Mouse (Mus musculus) stomach, embryonic 14.5 days (tissue): ENCODE data around the gene Higd1a. TPM values are rescaled to one million over a fixed set of nuclear protein-coding genes. Genes with fewer than 3 reads are reported as not detected.
A peak's percentile ranks its signal among the peaks of the same experiment; 100 is the strongest.

Experiments
- ATAC-seq: fragments of 200-750 bp; cut with Nextera tagmentation; 2 replicates; pipeline ENCODE4 v1.8.0; 2017; ENCODE audit warnings: low read depth, moderate TSS enrichment; ENCODE audit not compliant: insufficient number of reproducible peaks, insufficient read depth, low FRiP score
- H3K27ac ChIP-seq: fragments of 300-500 bp; sonication (generic); 2 replicates; pipeline ENCODE4 v1.5.1; 2014; ENCODE audit warnings: mild to moderate bottlenecking, low read length, moderate library complexity, mixed read lengths
- H3K27me3 ChIP-seq: fragments of 300-500 bp; sonication (generic); 2 replicates; pipeline ENCODE4 v1.6.1; 2014; ENCODE audit warnings: low read length, control low read depth, mixed read lengths; ENCODE audit not compliant: control insufficient read depth, insufficient read depth
- H3K36me3 ChIP-seq: fragments of 300-500 bp; sonication (generic); 2 replicates; pipeline ENCODE4 v1.6.1; 2014; ENCODE audit warnings: mild to moderate bottlenecking, control low read depth, low read length, moderate library complexity, mixed read lengths; ENCODE audit not compliant: control insufficient read depth, insufficient read depth
- H3K4me1 ChIP-seq: fragments of 300-500 bp; sonication (generic); 2 replicates; pipeline ENCODE4 v1.6.1; 2014; ENCODE audit warnings: low read length, control low read depth, mixed read lengths; ENCODE audit not compliant: control insufficient read depth, insufficient read depth
- H3K4me2 ChIP-seq: fragments of 300-500 bp; sonication (generic); replicated peaks from 2 replicates; pipeline ENCODE4 v1.6.1; 2014; ENCODE audit warnings: low read depth, low read length, control low read depth
- H3K4me3 ChIP-seq: fragments of 300-500 bp; sonication (generic); 2 replicates; pipeline ENCODE4 v1.5.1; 2014; ENCODE audit warnings: low read depth, low read length, control low read depth
- H3K9ac ChIP-seq: fragments of 300-500 bp; sonication (generic); replicated peaks from 2 replicates; pipeline ENCODE4 v1.6.1; 2014; ENCODE audit warnings: low read depth, mild to moderate bottlenecking, control low read depth, low read length, moderate library complexity, mixed read lengths
- H3K9me3 ChIP-seq: fragments of 300-500 bp; sonication (generic); 2 replicates; pipeline ENCODE4 v1.6.1; 2016; ENCODE audit warnings: low read depth, low read length, control low read depth; ENCODE audit not compliant: control insufficient read depth
- WGBS: fragments of 180-500 bp; shearing (Covaris S2); extraction: QIAGEN DNeasy Blood & Tissue Kit; methylation state at CpG from one replicate; pipeline ENCODE4 v1.1.7; 2014; 5-methylcytosine and 5-hydroxymethylcytosine counted together
- polyA plus RNA-seq: library from polyadenylated mRNA; unstranded; fragments of >200 nt; fragmentation: Nextera tagmentation; extraction: Ambion mirVana; gene quantifications from 2 replicates; pipeline ENCODE4 v1.2.1, GENCODE M21; 2014

Higd1a gene
- polyA plus RNA-seq, 1 experiment from 2014 or later = 289 TPM

DNA sequence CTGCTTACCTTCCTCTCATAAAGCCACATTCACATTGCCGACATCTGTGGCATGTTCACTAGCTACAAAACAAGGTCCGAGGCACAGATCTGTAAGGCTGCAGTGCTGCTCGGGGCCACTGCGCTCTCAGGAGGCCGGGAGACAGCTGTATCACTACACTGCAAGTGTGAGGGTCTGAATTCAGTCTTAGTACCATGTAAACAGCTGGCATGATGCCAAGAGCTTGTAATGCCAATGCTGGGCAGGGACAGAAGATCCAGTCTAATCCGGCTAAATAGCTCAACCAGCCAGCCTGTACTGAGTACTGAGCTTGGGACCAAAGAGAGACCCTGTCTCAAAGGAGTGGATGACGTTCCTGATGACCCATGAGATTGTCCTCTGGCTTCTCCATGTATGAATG lies 34.2 kb downstream of the Higd1a start:
- WGBS = 86% methylated on average over 7 of the region's 7 CpGs
- H3K27me3 ChIP-seq = no peaks in the 10 kb centered on the region
- H3K27ac ChIP-seq = no peak overlapping the region
- no peak overlapping the region for H3K9ac ChIP-seq
- H3K36me3 ChIP-seq = no peaks in the 10 kb centered on the region
- no peak overlapping the region for H3K4me3 ChIP-seq
- no peak for ATAC-seq
- H3K9me3 ChIP-seq = no peaks in the 10 kb centered on the region
- no peak overlapping the region for H3K4me2 ChIP-seq
- H3K4me1 ChIP-seq = 0 out of 2 replicates have a peak, but pooled peaks cover 3% of the 10 kb centered on the region

DNA sequence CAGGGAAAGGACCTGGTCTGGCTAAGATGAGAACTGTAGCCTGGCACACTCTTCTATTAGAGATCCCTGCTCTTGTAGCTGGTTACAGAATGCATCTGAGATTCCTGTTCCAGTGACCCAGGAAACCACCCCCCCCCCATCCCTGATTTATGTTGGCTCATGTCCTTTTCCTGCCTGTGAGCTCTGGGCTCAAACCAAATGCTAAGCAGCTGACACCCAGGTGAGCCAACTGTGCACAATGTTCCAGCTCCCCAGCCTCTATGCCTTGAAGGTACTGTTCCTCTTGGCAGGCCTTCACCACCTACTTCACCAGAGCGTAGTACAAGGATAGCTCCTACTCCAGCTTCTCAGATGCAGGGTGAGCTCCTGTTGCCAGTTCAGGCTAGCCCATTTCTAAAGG lies 35.1 kb downstream of the Higd1a start:
- Histone ChIP-seq H3K9me3 (no peaks in the 10 kb centered on the region), H3K4me2 (no peak overlapping the region), H3K4me3 (no peak overlapping the region), H3K4me1 (0 out of 2 replicates have a peak, but pooled peaks cover 5% of the 10 kb centered on the region), H3K9ac (no peak overlapping the region), H3K27me3 (no peaks in the 10 kb centered on the region), H3K36me3 (no peaks in the 10 kb centered on the region), H3K27ac (no peak overlapping the region)
- WGBS = 89% methylated on average over 1 of the region's 1 CpGs
- no peak for ATAC-seq

DNA sequence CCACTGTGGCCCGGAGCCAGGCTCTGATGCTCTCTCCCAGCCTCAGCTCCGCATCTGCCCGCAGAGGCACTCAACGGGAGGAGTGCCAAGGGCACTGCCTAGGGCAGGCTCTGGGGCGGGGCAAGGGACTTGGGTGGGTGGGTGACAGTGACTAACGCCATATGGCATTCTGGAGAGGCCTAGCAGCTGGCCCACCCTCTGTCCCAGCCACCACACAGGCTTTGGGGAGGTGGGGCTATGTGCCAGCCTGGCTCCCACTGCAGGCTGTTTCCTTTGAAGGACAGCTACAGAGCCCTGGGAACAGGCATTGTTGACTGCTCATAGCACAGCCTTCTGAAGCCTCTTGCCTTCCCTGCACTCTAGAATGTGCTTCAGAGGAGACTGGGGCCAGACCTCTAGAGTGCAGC lies 35.6 kb downstream of the Higd1a start:
- 0 out of 2 replicates have a peak, but pooled peaks cover 5% of the 10 kb centered on the region for H3K4me1 ChIP-seq
- H3K4me3 ChIP-seq = no peak overlapping the region
- H3K27me3 ChIP-seq = no peaks in the 10 kb centered on the region
- no peak overlapping the region for H3K27ac ChIP-seq
- H3K36me3 ChIP-seq = no peaks in the 10 kb centered on the region
- H3K9ac ChIP-seq = no peak overlapping the region
- no peak overlapping the region for H3K4me2 ChIP-seq
- H3K9me3 ChIP-seq = no peaks in the 10 kb centered on the region
- WGBS = 64% methylated on average over 6 of the region's 6 CpGs
- ATAC-seq = no peak

DNA sequence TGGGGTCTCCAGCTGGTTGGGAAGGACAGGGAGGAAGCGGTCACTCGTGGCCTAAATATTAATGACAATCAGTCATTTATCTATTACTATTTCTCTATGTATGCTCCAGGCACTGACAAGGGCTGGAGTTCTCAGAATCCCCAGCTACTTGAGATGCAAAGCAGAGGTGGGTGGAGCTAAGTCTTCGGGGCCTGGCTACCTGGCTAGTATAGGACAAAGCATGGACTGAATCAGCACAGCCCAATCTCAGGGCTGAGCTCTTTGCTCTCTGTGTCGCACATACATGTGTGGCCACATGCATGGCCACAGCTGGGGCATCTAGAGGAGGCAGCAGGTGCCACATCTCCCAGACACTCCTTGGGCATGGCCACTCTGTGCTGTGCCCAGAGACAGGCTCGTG lies 37.4 kb downstream of the Higd1a start:
- Histone ChIP-seq H3K27me3 (no peaks in the 10 kb centered on the region), H3K9ac (no peak overlapping the region), H3K4me2 (no peak overlapping the region), H3K9me3 (no peaks in the 10 kb centered on the region), H3K27ac (no peak overlapping the region), H3K4me1 (0 out of 2 replicates have a peak, but pooled peaks cover 5% of the 10 kb centered on the region), H3K36me3 (no peaks in the 10 kb centered on the region), H3K4me3 (no peak overlapping the region)
- no peak for ATAC-seq
- WGBS = 67% methylated on average over 5 of the region's 5 CpGs

DNA sequence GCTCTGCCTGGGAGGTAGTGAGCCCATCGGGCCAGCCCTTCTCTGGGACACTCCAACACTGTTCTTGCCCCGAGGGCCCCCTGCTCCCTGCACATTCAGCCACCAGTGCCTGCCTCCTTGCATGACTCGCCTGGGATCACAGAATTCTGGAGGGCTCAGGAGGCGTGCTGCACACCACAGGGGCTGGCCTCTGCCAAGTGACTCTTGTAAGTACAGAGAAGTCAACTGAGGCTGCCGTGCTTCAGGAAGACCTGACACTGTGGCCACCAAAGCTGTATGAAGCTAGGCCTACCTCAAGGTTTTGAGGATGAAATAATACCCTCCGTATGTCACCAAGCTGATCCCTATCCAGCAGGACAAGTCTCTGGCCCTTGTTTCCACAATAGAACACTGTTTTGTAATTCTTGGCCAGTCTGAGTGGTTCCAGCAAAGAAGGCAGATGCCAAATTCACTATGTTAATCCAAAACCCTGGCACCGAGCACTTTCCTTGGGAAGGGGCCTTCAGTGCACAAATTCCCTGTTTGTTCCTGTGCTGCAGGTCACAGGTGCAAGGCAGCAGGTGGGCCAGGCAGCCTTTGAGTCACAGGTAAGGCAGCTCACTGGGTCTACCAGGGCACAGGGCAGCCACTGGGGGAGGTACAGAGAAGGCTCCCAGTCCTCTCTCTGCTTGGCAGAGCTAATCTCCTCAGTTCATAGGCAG lies 38.2 kb downstream of the Higd1a start:
- Histone ChIP-seq H3K4me1 (0 out of 2 replicates have a peak, but pooled peaks cover 5% of the 10 kb centered on the region), H3K4me3 (no peak overlapping the region), H3K9me3 (no peaks in the 10 kb centered on the region), H3K27ac (no peak overlapping the region), H3K27me3 (no peaks in the 10 kb centered on the region), H3K36me3 (no peaks in the 10 kb centered on the region), H3K9ac (no peak overlapping the region), H3K4me2 (no peak overlapping the region)
- WGBS = 51% methylated on average over 7 of the region's 7 CpGs
- no peak; the same call in 1 of the 2 replicates for ATAC-seq

DNA sequence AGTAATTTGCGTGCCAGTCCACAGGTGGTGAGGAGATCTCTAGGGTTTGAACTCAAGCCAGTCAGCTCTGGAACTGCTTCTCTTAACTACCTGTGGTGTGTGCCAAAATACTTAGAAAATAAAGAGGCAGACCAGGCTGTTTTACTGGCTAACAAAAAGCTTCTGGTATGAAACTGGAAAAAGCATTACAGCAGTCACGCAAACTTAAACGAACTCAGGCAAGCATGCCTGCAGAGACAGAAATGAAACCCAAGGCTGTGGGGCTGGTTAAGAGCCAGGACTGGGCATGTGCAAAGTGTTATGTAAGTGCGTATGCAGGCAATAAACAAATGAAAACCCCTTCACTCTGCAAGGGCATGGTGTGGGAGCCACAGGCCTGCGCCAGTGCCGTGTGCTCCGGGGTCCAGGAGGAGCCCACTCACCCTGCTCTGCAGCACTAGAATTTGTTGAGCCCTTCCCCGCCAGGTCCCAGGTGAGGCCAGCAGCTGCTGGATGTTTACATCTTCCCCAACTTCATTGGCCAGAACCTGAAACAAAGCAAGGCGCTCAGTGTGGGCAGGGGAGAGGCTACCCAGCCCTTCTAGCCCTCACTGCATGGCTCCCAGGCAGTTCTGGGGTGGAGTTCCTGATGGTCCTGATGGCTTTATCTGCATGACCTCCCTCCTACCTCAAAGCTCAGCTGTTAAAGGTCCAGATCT lies 38.9 kb downstream of the Higd1a start:
- Histone ChIP-seq H3K4me2 (no peak overlapping the region), H3K36me3 (no peaks in the 10 kb centered on the region), H3K4me1 (0 out of 2 replicates have a peak, but pooled peaks cover 5% of the 10 kb centered on the region), H3K9me3 (no peaks in the 10 kb centered on the region), H3K27ac (peak overlapping the region; percentile 33; the same call in 1 of the 2 replicates), H3K27me3 (no peaks in the 10 kb centered on the region), H3K9ac (no peak overlapping the region), H3K4me3 (no peak overlapping the region)
- 41% methylated on average over 9 of the region's 9 CpGs for WGBS
- no peak; the same call in 1 of the 2 replicates for ATAC-seq

DNA sequence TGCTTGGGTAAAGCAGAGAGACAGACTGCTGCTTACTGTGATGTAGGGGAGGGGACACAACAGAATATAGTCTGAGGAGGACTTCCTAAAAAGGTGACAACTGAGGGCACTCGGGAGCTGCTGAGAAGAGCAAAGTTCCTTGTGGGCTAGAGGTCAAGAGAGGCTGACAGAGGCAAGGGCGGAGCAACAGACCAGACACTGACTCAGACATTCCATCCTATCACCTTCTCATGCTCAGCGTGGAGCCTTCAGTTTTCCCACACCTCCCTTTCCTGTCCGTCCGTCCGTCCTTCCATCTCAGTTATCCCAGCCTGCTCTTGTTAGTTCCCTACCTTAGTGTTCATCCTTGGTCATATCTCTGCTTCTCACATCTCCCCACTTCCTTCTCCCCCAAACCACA lies 43.0 kb downstream of the Higd1a start:
- Histone ChIP-seq H3K4me3 (no peak overlapping the region), H3K4me2 (no peak overlapping the region), H3K27me3 (no peaks in the 10 kb centered on the region), H3K27ac (no peak overlapping the region), H3K4me1 (0 out of 2 replicates have a peak, but pooled peaks cover 7% of the 10 kb centered on the region), H3K9ac (no peak overlapping the region), H3K36me3 (no peaks in the 10 kb centered on the region), H3K9me3 (no peaks in the 10 kb centered on the region)
- ATAC-seq = no peak
- WGBS = 61% methylated on average over 6 of the region's 6 CpGs

DNA sequence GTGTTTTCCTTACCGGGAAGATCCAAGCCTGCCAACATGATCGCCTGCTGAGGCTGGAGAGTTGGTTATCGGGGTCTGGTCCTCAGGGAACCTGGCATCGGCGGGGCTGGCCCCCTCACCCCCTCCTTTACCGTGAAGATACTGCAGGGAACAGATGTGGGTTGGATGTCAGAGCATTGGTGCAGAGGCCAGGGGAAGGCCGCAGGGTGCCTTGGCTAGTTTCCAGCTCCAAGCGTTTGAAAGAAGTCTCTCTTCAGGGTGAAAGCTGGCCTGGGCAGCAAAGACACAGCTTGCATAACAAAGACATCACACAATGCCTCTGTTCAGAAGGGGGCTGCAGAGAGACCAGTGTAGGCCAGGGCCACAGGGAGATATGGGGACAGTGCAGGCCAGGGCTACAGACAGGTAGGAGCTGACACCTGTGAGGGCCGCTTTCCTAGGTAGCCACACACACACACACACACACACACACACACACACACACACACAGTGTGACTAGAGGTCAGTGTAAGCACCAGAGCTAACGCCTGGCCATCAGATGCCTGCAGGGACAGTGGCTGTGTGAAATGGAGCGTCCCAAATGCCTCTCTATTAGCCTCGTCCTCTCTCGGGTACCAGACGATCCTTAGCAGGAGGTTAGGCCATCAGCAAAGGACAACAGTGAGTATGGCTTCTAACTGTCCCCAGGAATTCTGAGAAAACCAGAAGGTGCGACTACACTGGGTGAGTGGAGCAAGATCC lies 47.9 kb downstream of the Higd1a start:
- H3K4me2 ChIP-seq = no peak overlapping the region
- H3K27me3 ChIP-seq = no peaks in the 10 kb centered on the region
- H3K4me1 ChIP-seq = 0 out of 2 replicates have a peak, but pooled peaks cover 6% of the 10 kb centered on the region
- H3K36me3 ChIP-seq = no peaks in the 10 kb centered on the region
- no peak for ATAC-seq
- no peak overlapping the region for H3K4me3 ChIP-seq
- no peaks in the 10 kb centered on the region for H3K9me3 ChIP-seq
- 44% methylated on average over 15 of the region's 15 CpGs for WGBS
- peak overlapping the region; percentile 21; the same call in 1 of the 2 replicates for H3K27ac ChIP-seq
- no peak overlapping the region for H3K9ac ChIP-seq
